In genomic region chr12:24952147-24952546, GRCm38 (mm10) we compare ENCODE assay signal across 8 mouse cellular contexts. TPM values are rescaled to one million over a fixed set of nuclear protein-coding genes. Genes with fewer than 3 reads are reported as not detected.
DNase-seq lines count a peak whose midpoint lies in the region; ATAC-seq and TF ChIP-seq lines count a peak whose summit lies in the region.

No protein-coding gene starts in this region.

- no peaks in the 10 kb centered on the region for H3K4me1 ChIP-seq in ES-Bruce4 (ENCODE audit: control insufficient read depth, insufficient read depth, low read length)
- H3K4me1 ChIP-seq in cerebellum, adult 2 months (ENCODE audit: control insufficient read depth, insufficient read depth, low read length) = no peaks in the 10 kb centered on the region
- no peaks in the 10 kb centered on the region for H3K4me1 ChIP-seq in forebrain, postnatal 0 days (ENCODE audit: insufficient read depth)
- H3K4me1 ChIP-seq in kidney, embryonic 14.5 days (ENCODE audit: control insufficient read depth, insufficient read depth, low read length) = no peaks in the 10 kb centered on the region
- no peaks in the 10 kb centered on the region for H3K4me1 ChIP-seq in liver, postnatal 0 days (ENCODE audit: insufficient read depth)
- H3K4me1 ChIP-seq in neural tube, embryonic 14.5 days (ENCODE audit: control insufficient read depth, insufficient read depth, low read length) = no peaks in the 10 kb centered on the region

- H3K36me3 ChIP-seq in ES-Bruce4 (ENCODE audit: control insufficient read depth, insufficient read depth, low read length, poor library complexity, severe bottlenecking) = no peaks in the 10 kb centered on the region
- peaks cover 55% of the 10 kb centered on the region for H3K36me3 ChIP-seq in forebrain, postnatal 0 days (ENCODE audit: insufficient read depth)
- H3K36me3 ChIP-seq in kidney, embryonic 14.5 days (ENCODE audit: control insufficient read depth, insufficient read depth, low read length) = peaks cover 15% of the 10 kb centered on the region; the same call in 1 of the 2 replicates
- no peaks in the 10 kb centered on the region for H3K36me3 ChIP-seq in liver, postnatal 0 days (replicated peaks; ENCODE audit: insufficient read depth, low read length)
- H3K36me3 ChIP-seq in neural tube, embryonic 14.5 days (ENCODE audit: control insufficient read depth, insufficient read depth, low read length) = peaks cover 17% of the 10 kb centered on the region; the same call in 1 of the 2 replicates

- DNase-seq in 3134 (ENCODE audit: extremely low read depth, insufficient read length, low spot score) = peak; percentile 38
- peak; percentile 44 to 65 for DNase-seq in cerebellum, adult 2 months
- DNase-seq in forebrain, postnatal 0 days = peak; percentile 79
- DNase-seq in liver, postnatal 0 days = peak; percentile 72
- peak; percentile 75 for DNase-seq in thymus, postnatal 4 days

- TF ChIP-seq CTCF in ES-Bruce4 (IDR thresholded peaks at IDR 0.05; ENCODE audit: low read depth, low read length) = peak; percentile 75
- peak; percentile 82 for TF ChIP-seq CTCF in cerebellum, adult 2 months (IDR thresholded peaks at IDR 0.05; ENCODE audit: borderline replicate concordance, insufficient read depth, low read depth, low read length)
- TF ChIP-seq CTCF in forebrain, postnatal 0 days (IDR thresholded peaks at IDR 0.05; ENCODE audit: low read depth) = peak; percentile 90
- peak; percentile 89 for TF ChIP-seq CTCF in liver, postnatal 0 days (IDR thresholded peaks at IDR 0.05; ENCODE audit: low read depth)

- peak; percentile 73 for ATAC-seq in forebrain, postnatal 0 days
- ATAC-seq in kidney, embryonic 14.5 days (ENCODE audit: low FRiP score, low TSS enrichment) = peak; percentile 60
- peak; percentile 48 for ATAC-seq in liver, postnatal 0 days
- ATAC-seq in neural tube, embryonic 14.5 days (ENCODE audit: low read depth) = peak; percentile 15; the same call in 1 of the 2 replicates

- no peaks in the 10 kb centered on the region for H3K9me3 ChIP-seq in ES-Bruce4 (replicated peaks; ENCODE audit: control insufficient read depth, insufficient read depth, low read length, poor library complexity, severe bottlenecking)
- H3K9me3 ChIP-seq in forebrain, postnatal 0 days (ENCODE audit: low read length) = no peaks in the 10 kb centered on the region
- H3K9me3 ChIP-seq in kidney, embryonic 14.5 days (ENCODE audit: control insufficient read depth, low read length) = no peaks in the 10 kb centered on the region
- H3K9me3 ChIP-seq in liver, postnatal 0 days (ENCODE audit: low read length) = no peaks in the 10 kb centered on the region
- no peaks in the 10 kb centered on the region for H3K9me3 ChIP-seq in neural tube, embryonic 14.5 days (ENCODE audit: control insufficient read depth, low read length)

- H3K27me3 ChIP-seq in ES-Bruce4 (ENCODE audit: control insufficient read depth, insufficient read depth, low read length, poor library complexity, severe bottlenecking) = no peaks in the 10 kb centered on the region
- H3K27me3 ChIP-seq in cerebellum, adult 2 months (ENCODE audit: control insufficient read depth, insufficient read depth, low read length) = no peaks in the 10 kb centered on the region
- no peaks in the 10 kb centered on the region for H3K27me3 ChIP-seq in forebrain, postnatal 0 days (ENCODE audit: insufficient read depth, low read length)
- H3K27me3 ChIP-seq in kidney, embryonic 14.5 days (ENCODE audit: control insufficient read depth, insufficient read depth, low read length) = no peaks in the 10 kb centered on the region
- H3K27me3 ChIP-seq in liver, postnatal 0 days (ENCODE audit: insufficient read depth, low read length) = no peaks in the 10 kb centered on the region
- H3K27me3 ChIP-seq in neural tube, embryonic 14.5 days (ENCODE audit: control insufficient read depth, insufficient read depth, low read length) = no peaks in the 10 kb centered on the region

- no peak for TF ChIP-seq POLR2A in ES-Bruce4 (IDR thresholded peaks at IDR 0.05; ENCODE audit: insufficient read depth, low read length)
- no peak for TF ChIP-seq POLR2A in cerebellum, adult 2 months (IDR thresholded peaks at IDR 0.05; ENCODE audit: borderline replicate concordance, insufficient read depth, low read length)

- no peak overlapping the region for H3K4me3 ChIP-seq in ES-Bruce4 (ENCODE audit: low read depth, low read length)
- no peak overlapping the region for H3K4me3 ChIP-seq in cerebellum, adult 2 months (replicated peaks; ENCODE audit: insufficient read depth, low read depth, low read length)
- no peak overlapping the region for H3K4me3 ChIP-seq in forebrain, postnatal 0 days (ENCODE audit: low read depth, low read length)
- H3K4me3 ChIP-seq in kidney, embryonic 14.5 days (ENCODE audit: low read length) = no peak overlapping the region
- H3K4me3 ChIP-seq in liver, postnatal 0 days (ENCODE audit: low read depth, low read length) = no peak overlapping the region
- no peak overlapping the region for H3K4me3 ChIP-seq in neural tube, embryonic 14.5 days (ENCODE audit: low read depth, low read length)

- 43% methylated on average over 6 of the region's 6 CpGs for WGBS in cerebellum, adult 2 months
- 61% methylated on average over 6 of the region's 6 CpGs for WGBS in forebrain, postnatal 0 days
- 50% methylated on average over 6 of the region's 6 CpGs for WGBS in kidney, embryonic 14.5 days
- WGBS in liver, postnatal 0 days (ENCODE audit: insufficient replicate concordance) = 41% methylated on average over 6 of the region's 6 CpGs
- 52% methylated on average over 6 of the region's 6 CpGs for WGBS in neural tube, embryonic 14.5 days

- TF ChIP-seq EP300 in ES-Bruce4 (IDR thresholded peaks at IDR 0.05; ENCODE audit: insufficient read depth, low read depth, low read length) = no peak
- TF ChIP-seq EP300 in liver, postnatal 0 days (IDR thresholded peaks at IDR 0.05; ENCODE audit: low read depth) = no peak

- H3K9ac ChIP-seq in ES-Bruce4 (ENCODE audit: low read depth, poor library complexity, severe bottlenecking) = no peak overlapping the region
- H3K9ac ChIP-seq in forebrain, postnatal 0 days = no peak overlapping the region
- no peak overlapping the region for H3K9ac ChIP-seq in kidney, embryonic 14.5 days (ENCODE audit: low read depth, low read length)
- no peak overlapping the region for H3K9ac ChIP-seq in liver, postnatal 0 days (replicated peaks)
- no peak overlapping the region for H3K9ac ChIP-seq in neural tube, embryonic 14.5 days (replicated peaks; ENCODE audit: low read depth, low read length)

- no peak overlapping the region for H3K4me2 ChIP-seq in forebrain, postnatal 0 days (ENCODE audit: low read depth)
- H3K4me2 ChIP-seq in kidney, embryonic 14.5 days (replicated peaks; ENCODE audit: low read depth, low read length) = no peak overlapping the region
- no peak overlapping the region for H3K4me2 ChIP-seq in liver, postnatal 0 days (ENCODE audit: low read depth, low read length)
- no peak overlapping the region for H3K4me2 ChIP-seq in neural tube, embryonic 14.5 days (ENCODE audit: low read depth, low read length)

- H3K27ac ChIP-seq in ES-Bruce4 (ENCODE audit: insufficient read depth, low read length) = no peak overlapping the region
- H3K27ac ChIP-seq in cerebellum, adult 2 months (ENCODE audit: insufficient read depth, low read length) = no peak overlapping the region
- no peak overlapping the region for H3K27ac ChIP-seq in forebrain, postnatal 0 days (ENCODE audit: low read depth, low read length)
- no peak overlapping the region for H3K27ac ChIP-seq in kidney, embryonic 14.5 days (ENCODE audit: low read depth, low read length)
- H3K27ac ChIP-seq in liver, postnatal 0 days (ENCODE audit: low read depth) = no peak overlapping the region
- H3K27ac ChIP-seq in neural tube, embryonic 14.5 days (ENCODE audit: low read depth, low read length) = no peak overlapping the region

RNA-seq across cellular contexts. Expression of gene Kidins220, which starts 22.6 kb away (rescaled TPM):
- 42.2 and 44.5 TPM in 2 replicates for polyA plus RNA-seq in ES-Bruce4 (2011; ENCODE audit: insufficient read depth, insufficient read length, low read depth, missing spikeins)
- polyA plus RNA-seq in cerebellum, adult 2 months (2012; rRNA removed) = 161 and 165 TPM in 2 replicates
- 307 and 394 TPM in 2 replicates for total RNA-seq in forebrain, postnatal 0 days (2014; rRNA removed)
- 82.2 and 103 TPM in 2 replicates for polyA plus RNA-seq in forebrain, postnatal 0 days (2015; fragmentation: Nextera tagmentation; extraction: Ambion mirVana)
- polyA plus RNA-seq in kidney, embryonic 14.5 days (2014; fragmentation: Nextera tagmentation; extraction: Ambion mirVana) = 16.2 and 38.2 TPM in 2 replicates
- polyA plus RNA-seq in liver, postnatal 0 days (2015; fragmentation: Nextera tagmentation; extraction: Ambion mirVana) = 3.7 and 4.4 TPM in 2 replicates
- polyA plus RNA-seq in neural tube, embryonic 14.5 days (2014; fragmentation: Nextera tagmentation; extraction: Ambion mirVana) = 171 and 197 TPM in 2 replicates

Comparison
In these comparisons a context has a peak if more than half of its experiments do, and no peak if none do; other contexts are left out.
1. ATAC-seq: peak in every context shown above with its lines; median percentile 73 in forebrain, postnatal 0 days; 60 in kidney, embryonic 14.5 days; 48 in liver, postnatal 0 days; 15 in neural tube, embryonic 14.5 days.